Mouse (Mus musculus) C2C12 (cell line): ENCODE data around the gene Kdm2a.

Experiments
- CEBPB ChIP-seq: IDR thresholded peaks from one replicate; pipeline ENCODE4 v1.6.1; 2011; ENCODE audit warnings: low read depth, mild to moderate bottlenecking, control low read depth, moderate library complexity
- CTCF ChIP-seq: IDR thresholded peaks from one replicate; pipeline ENCODE4 v1.5.1; 2011; ENCODE audit not compliant: control insufficient read depth, insufficient read depth, insufficient read length
- FOSL1 ChIP-seq: IDR thresholded peaks from one replicate; pipeline ENCODE4 v1.8.0; 2011; ENCODE audit warnings: mild to moderate bottlenecking, low read length; ENCODE audit not compliant: poor library complexity, insufficient read depth, severe bottlenecking

DNA sequence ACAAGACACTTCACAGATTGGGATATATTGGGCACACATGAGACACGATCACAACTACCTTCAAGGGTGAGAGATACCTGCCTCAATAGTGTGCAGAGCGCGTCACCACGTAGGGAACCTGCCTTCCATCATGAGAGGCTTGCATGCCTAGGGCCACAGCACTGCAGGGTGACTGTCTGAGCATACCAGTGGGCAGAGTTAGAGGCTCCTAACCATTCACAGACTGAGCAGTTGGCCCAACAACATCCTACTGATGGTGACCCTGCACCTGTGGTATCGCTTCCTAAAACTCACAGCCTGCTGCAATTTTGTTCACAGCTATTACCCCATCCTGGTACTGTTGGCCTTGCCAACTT lies 94.5 kb downstream of the Kdm2a start:
- no peak for TF ChIP-seq CTCF
- TF ChIP-seq FOSL1 = no peak
- no peak for TF ChIP-seq CEBPB
